Mouse (Mus musculus): ENCODE measurements at regions not wholly inside any gene's neighbourhood (a gene's known extent, or its start where the extent isn't known, plus 50 kb on each side); places are given as distances from the start of the nearest gene placed in this dataset.

DNA sequence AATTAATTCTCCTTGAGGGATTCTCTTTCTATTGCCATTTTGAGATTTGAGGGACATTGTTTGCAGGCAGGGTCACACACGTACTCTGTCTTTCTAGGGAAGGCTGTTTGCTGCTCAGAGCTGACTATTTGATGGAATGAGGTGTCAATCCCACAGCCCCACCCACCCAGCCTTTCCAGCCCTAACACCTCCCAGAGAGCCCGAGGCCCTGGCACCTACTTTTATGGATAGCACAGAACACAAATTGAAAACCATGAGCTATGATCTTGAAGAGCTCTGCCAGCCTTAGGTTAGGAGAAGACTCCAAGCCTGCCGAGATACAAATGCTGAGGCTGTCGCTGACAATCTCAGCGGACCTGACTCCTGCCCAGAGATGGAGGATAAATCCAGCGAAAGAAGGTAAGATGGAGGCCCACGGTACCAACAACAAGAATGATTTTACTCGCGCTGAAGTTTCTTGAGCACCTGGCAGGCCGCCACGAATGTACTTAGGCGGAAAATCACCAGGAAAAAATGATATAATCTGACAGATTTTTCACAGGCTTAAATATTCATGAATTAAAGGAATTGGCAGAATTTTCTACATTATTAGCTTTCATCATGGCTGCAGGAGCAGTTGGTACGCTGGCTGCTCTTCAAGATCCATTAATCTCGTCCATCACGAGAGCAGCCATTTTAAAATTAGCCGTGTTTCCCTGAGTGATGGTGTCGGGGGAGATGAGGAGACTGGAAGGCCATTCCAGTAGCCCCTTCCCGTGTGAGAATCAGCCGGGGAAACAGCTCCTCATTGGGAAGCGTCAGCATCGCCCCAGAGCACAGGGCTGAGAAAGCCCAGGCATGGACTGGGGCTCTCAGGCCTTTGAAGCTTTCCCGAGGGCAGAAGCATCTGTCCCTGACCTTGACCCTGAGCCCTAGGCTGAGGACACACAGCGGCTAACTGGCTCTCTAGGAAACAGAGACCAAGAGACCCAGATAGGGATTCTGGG lies 238.4 kb downstream of the Uaca start:
- DNase-seq (ENCODE audit: low spot score in 2 of 2) = peak in 1 of 2 experiments; percentile 14
- intact Hi-C loops (cut with DNase I) = no loop called here

GRCm38 (mm10) chr9:61033593-61033992 lies 239.3 kb downstream of the Uaca start:
- DNase-seq (ENCODE audit: low spot score in 2 of 2) = no peak
- intact Hi-C loops (cut with DNase I) = no loop called here

DNA sequence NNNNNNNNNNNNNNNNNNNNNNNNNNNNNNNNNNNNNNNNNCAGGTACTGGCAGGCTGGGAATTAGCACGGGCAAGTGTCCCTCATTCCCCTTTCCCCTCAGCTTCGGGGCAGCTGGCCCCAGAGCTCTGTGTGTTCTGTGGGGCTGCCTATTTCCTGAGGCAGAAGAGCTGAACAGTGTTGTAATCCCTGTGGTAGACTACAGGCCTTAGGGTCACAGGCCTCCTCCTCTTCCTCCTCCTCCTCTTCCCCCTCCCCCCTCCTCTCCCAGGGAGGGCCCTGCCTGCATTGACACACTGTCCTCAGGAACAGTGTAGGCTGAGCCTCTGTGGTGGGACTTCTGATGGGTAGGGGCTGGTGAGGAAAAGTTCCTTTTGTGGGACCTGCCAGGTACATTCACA lies 247.7 kb downstream of the Uaca start:
- no peak for DNase-seq (ENCODE audit: low spot score in 2 of 2)
- intact Hi-C loops (cut with DNase I) = loop anchor here (10.0 kb wide), 1 partner anchor 663 kb away; no protein-coding TSS in a partner anchor

- no peak for DNase-seq (ENCODE audit: low spot score in 2 of 2)
- intact Hi-C loops (cut with DNase I) = loop anchor here (5.0 to 10.0 kb wide), 5 partner anchors 232 to 852 kb away; partner anchors contain the start of gene Tle3
Measured at GRCm38 (mm10) chr9:61044983-61045382, 250.6 kb downstream of the Uaca start.

DNA sequence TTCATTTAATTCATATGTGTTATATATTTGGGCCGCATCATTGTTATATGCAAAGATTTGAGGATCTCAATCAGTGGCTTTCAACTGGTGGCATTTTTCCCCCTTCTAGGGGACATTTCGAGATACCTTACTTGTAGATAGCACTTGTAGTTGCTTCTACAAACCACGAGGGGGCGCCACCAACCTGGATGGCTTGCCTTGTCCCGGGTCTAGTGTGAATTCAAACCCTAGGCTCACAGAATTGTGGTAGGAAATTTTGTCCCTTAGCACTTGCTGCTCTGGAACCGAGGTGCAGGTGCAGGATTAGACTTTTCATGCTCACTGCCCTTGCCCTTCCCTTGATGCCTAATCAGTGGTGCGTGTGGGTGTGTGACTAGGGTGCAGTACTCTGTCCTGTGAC lies 252.2 kb downstream of the Uaca start:
- peak; percentile 63 to 66 for DNase-seq (ENCODE audit: low spot score in 2 of 2)
- intact Hi-C loops (cut with DNase I) = loop anchor here (5.0 to 10.0 kb wide), 5 partner anchors 231 to 851 kb away; partner anchors contain the start of gene Tle3

GRCm38 (mm10) chr9:61047289-61047688 lies 252.9 kb downstream of the Uaca start:
- intact Hi-C loops (cut with DNase I) = loop anchor here (5.0 to 10.0 kb wide), 5 partner anchors 230 to 850 kb away; partner anchors contain the start of gene Tle3

GRCm38 (mm10) chr9:61048576-61048975 lies 254.2 kb downstream of the Uaca start:
- DNase-seq (ENCODE audit: low spot score in 2 of 2) = no peak
- intact Hi-C loops (cut with DNase I) = loop anchor here (5.0 to 10.0 kb wide), 5 partner anchors 229 to 849 kb away; partner anchors contain the start of gene Tle3

More at GRCm38 (mm10) chr9:61047289-61047688, 252.9 kb downstream of the Uaca start:
- no peak for DNase-seq (ENCODE audit: low spot score in 2 of 2)

DNA sequence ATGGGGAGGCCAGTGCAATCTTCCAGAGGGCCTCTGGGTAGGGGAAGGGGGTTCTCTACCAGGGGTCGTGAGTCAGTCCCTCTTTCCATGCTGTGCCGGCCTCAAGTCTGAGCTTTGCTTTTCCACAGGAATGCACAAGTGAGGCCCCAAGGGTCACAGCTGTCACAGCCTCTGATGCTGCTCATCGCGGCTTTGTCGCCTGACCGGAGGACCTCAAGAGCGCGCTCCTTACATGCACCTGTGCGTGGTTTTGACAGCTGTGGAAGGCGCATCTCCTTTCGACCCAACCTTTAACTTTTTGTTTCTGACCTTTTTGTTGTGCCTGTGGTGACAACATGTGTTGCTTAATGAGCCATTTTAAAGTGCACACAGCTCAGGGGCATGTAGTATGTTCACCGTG lies 258.3 kb downstream of the Uaca start:
- intact Hi-C loops (cut with DNase I) = no loop called here

GRCm38 (mm10) chr9:61054427-61054826 lies 260.1 kb downstream of the Uaca start:
- intact Hi-C loops (cut with DNase I) = no loop called here
- peak; percentile 32 to 61 for DNase-seq (ENCODE audit: low spot score in 2 of 2)

More for the DNA sequence above, 258.3 kb downstream of the Uaca start:
- no peak for DNase-seq (ENCODE audit: low spot score in 2 of 2)

- DNase-seq (ENCODE audit: low spot score in 2 of 2) = no peak
- intact Hi-C loops (cut with DNase I) = no loop called here
Measured at GRCm38 (mm10) chr9:61055392-61055791, 261.1 kb downstream of the Uaca start.

DNA sequence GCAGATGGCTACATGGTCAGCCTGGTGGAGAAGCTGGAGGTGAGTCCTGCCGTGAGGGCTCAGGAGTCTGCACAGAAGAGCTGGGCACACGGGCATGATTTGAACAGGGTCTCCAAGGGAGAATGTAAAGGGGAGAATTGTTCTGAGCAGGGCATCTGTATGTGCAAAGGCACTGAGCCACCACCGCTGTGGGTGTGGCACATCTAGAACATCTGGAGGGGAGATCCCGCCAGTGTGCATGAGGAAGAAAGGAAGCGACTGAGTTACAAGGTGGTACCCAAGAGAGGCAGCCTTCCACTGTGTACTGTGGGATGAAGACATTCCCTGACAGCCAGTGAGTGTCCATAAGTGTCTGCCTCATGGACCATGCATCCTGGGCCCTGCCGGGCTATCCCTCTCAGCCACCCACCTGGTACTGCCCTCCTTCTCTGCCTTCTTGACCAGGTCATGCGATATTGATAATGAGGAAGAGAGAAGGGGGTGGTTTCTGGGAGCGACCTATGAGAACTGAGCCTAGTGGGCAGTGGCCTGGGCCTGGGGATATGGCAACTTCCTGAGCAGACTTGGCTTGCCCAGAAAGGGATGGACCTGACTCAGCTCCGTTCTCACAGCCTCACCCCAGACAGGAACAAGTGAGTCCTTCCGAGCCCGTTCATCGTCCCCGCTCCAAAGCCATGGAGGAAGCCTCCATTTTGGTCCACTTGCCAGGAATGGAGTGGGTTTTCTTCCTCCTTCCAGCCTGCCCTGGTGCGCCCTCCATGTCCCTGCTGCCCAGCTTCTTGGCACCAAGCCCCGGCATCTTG lies 261.8 kb downstream of the Uaca start:
- DNase-seq (ENCODE audit: low spot score in 2 of 2) = peak; percentile 16 to 32
- intact Hi-C loops (cut with DNase I) = no loop called here

DNA sequence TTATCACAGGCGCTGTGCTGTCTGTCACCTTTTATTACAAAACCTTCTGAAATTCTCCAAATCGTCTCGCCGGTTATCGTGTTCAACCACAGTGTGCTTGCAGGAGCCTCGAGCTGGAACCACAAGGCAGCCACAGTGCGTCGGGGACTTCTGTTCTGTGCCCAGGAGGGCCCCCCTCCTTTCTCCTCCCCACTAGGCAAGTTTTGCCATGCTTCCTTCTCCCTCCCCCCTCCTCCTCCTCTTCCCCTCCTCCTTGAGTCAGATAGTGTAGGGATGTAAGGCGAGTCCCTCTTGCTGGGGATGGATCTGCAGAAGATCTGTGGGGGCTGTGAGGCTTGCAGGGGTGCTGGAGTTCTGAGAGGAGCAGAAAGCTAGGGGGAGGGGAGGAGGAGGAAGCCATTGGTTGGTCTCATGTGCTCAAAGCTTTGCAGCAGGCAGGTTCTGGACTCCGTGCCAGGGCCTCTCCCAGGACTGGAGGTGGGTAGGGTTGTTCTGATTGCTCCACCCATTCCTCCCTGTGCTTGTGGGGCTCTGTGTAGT lies 262.5 kb downstream of the Uaca start:
- intact Hi-C loops (cut with DNase I) = no loop called here
- peak in 1 of 2 experiments; percentile 37 for DNase-seq (ENCODE audit: low spot score in 2 of 2)

DNA sequence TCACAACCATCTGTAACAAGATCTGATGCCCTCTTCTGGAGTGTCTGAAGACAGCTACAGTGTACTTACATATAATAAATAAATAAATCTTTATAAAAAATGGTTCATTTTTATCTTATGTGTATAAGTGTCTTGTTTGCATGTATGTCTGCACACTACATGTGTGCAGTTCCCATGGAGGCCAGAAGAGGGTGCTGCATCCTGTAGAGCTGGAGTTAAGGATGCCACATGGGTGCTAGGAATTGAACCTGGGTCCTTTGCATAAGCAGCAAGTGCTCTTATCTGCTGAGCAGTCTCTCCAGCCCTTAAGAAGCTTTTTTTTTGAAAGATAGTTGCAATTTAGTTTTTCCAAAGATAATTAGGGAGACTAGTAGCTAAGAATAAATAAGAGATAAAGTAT lies 264.9 kb downstream of the Uaca start:
- intact Hi-C loops (cut with DNase I) = no loop called here
- no peak for DNase-seq (ENCODE audit: low spot score in 2 of 2)

GRCm38 (mm10) chr9:61060958-61061357 lies 266.6 kb downstream of the Uaca start:
- DNase-seq (ENCODE audit: low spot score in 2 of 2) = no peak
- intact Hi-C loops (cut with DNase I) = no loop called here

- intact Hi-C loops (cut with DNase I) = no loop called here
- no peak for DNase-seq (ENCODE audit: low spot score in 2 of 2)
Measured at GRCm38 (mm10) chr9:61064714-61065305, 270.5 kb downstream of the Uaca start.

DNA sequence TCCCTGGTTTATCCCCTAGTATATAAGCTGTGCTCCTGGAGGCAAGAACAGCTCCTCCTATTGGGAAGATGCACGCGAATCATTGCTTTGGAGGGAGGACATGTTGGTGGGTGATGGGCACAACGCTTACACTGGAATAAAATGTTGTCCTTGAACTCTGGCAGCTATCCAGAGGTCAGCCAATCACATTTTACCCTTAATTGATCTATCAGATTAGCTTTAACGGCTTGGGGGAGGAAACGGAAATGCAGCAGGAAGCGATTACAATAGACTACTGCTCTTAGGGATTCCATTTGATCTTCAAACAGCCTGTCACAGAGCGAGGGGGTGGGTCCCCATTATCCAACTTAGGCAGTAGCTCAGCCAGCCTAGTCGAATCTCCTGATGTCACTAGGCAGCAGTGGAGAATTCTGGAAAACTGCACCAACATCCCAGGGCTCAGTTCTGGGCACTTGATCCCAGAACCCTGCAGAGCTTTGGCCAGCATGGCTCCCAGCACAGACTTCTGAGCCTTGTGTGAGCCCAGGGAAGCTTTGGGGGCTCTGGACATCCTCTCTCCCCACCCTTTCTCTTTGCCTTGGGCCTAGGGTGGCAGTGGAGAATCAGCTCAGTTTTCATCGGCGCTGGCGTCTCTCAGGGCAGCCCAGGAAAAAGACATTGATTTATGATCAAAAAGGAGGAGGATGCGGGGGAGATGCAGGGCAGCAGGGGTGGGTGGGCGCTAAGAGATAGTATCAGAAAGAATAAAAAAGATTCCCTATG lies 275.4 kb downstream of the Uaca start:
- intact Hi-C loops (cut with DNase I) = no loop called here
- DNase-seq (ENCODE audit: low spot score in 2 of 2) = no peak

GRCm38 (mm10) chr9:61070315-61070707 lies 276.0 kb downstream of the Uaca start:
- intact Hi-C loops (cut with DNase I) = no loop called here
- DNase-seq (ENCODE audit: low spot score in 2 of 2) = no peak

- intact Hi-C loops (cut with DNase I) = no loop called here
- no peak for DNase-seq (ENCODE audit: low spot score in 2 of 2)
Measured at GRCm38 (mm10) chr9:61070861-61071260, 276.5 kb downstream of the Uaca start.

GRCm38 (mm10) chr9:61073482-61073881 lies 279.1 kb downstream of the Uaca start:
- DNase-seq (ENCODE audit: low spot score in 2 of 2) = no peak
- intact Hi-C loops (cut with DNase I) = no loop called here
